Mouse (Mus musculus) E14TG2a.4 (cell line): ENCODE results near the gene Enpp7.

Experiments used
- CTCF ChIP-seq: conservative IDR thresholded peaks from 2 replicates; pipeline ENCODE4 v1.5.1; 2014; ENCODE audit warnings: low read length
- NANOG ChIP-seq: IDR thresholded peaks from 2 replicates; pipeline ENCODE4 v1.6.1; 2014; ENCODE audit warnings: borderline replicate concordance, low read length, mixed read lengths

DNA sequence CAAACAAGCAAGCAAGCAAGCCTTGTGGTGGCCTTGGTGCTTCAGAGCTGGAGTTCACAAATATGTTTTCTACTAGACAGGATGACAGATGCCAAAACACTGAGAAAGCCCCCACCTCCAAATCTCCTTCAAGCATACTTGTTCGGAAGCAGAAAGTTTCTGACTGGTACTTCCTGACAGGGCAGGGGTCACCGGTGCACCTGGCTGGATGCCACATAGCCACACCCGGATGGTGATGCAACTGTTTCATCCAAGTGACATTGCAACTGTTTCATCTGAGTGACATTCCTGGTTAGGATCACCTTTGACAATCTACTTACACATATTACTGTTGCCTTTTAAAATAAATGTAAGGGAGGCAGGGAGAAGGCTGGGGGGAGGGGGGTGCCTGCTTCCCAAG, 9.2 kb downstream of the Enpp7 start:
- TF ChIP-seq CTCF, result no peak
- no peak for TF ChIP-seq NANOG
